Mouse (Mus musculus) thymus, adult 2 months (tissue): ENCODE data around the gene Ccdc33. TPM values are rescaled to one million over a fixed set of nuclear protein-coding genes. Genes with fewer than 3 reads are reported as not detected.

Source experiments
- DNase-seq: peaks from one replicate; pipeline ENCODE4 v3.0.0; 2021
- H3K27ac ChIP-seq: fragments of 200-500 bp; 2 replicates; pipeline ENCODE4 v1.5.1; 2012; ENCODE audit warnings: low read length, control low read depth; ENCODE audit not compliant: control insufficient read depth, insufficient read depth
- H3K27me3 ChIP-seq: fragments of 200-500 bp; 2 replicates; pipeline ENCODE4 v1.6.1; 2012; ENCODE audit warnings: mild to moderate bottlenecking, low read length, moderate library complexity, mixed read lengths; ENCODE audit not compliant: control insufficient read depth, insufficient read depth
- H3K36me3 ChIP-seq: fragments of 200-500 bp; 2 replicates; pipeline ENCODE4 v1.6.1; 2012; ENCODE audit warnings: mild to moderate bottlenecking, low read length, moderate library complexity; ENCODE audit not compliant: control insufficient read depth, insufficient read depth
- H3K4me1 ChIP-seq: fragments of 200-500 bp; replicated peaks from 2 replicates; pipeline ENCODE4 v1.6.1; 2012; ENCODE audit warnings: low read length; ENCODE audit not compliant: control insufficient read depth, insufficient read depth
- H3K4me3 ChIP-seq: fragments of 200-500 bp; 2 replicates; pipeline ENCODE4 v1.5.1; 2012; ENCODE audit warnings: mild to moderate bottlenecking, low read length, control low read depth, moderate library complexity; ENCODE audit not compliant: control insufficient read depth, insufficient read depth
- CTCF ChIP-seq: fragments of 200-500 bp; IDR thresholded peaks from 2 replicates; pipeline ENCODE4 v1.5.1; 2012; ENCODE audit warnings: mild to moderate bottlenecking, control low read depth, low read length, moderate library complexity, borderline replicate concordance; ENCODE audit not compliant: control insufficient read depth, poor library complexity, insufficient read depth; ENCODE audit errors: extremely low read depth
- POLR2A ChIP-seq: fragments of 200-500 bp; IDR thresholded peaks from 2 replicates; pipeline ENCODE4 v1.6.1; 2012; ENCODE audit warnings: mild to moderate bottlenecking, low read length, control low read depth, moderate library complexity; ENCODE audit not compliant: control insufficient read depth, poor library complexity, insufficient read depth; ENCODE audit errors: extremely low read depth
- WGBS: fragments of 180-500 bp; shearing (Covaris S2); methylation state at CpG from one replicate; pipeline ENCODE4 v1.1.7; 2018; 5-methylcytosine and 5-hydroxymethylcytosine counted together
- polyA plus RNA-seq: library from polyadenylated mRNA; depleted of rRNA; stranded (reverse); fragments of >200 nt; gene quantifications from 2 replicates; pipeline ENCODE4 v1.2.3, GENCODE M21; 2012

Gene Ccdc33
- polyA plus RNA-seq, 1 experiment: 1.2 TPM

DNA sequence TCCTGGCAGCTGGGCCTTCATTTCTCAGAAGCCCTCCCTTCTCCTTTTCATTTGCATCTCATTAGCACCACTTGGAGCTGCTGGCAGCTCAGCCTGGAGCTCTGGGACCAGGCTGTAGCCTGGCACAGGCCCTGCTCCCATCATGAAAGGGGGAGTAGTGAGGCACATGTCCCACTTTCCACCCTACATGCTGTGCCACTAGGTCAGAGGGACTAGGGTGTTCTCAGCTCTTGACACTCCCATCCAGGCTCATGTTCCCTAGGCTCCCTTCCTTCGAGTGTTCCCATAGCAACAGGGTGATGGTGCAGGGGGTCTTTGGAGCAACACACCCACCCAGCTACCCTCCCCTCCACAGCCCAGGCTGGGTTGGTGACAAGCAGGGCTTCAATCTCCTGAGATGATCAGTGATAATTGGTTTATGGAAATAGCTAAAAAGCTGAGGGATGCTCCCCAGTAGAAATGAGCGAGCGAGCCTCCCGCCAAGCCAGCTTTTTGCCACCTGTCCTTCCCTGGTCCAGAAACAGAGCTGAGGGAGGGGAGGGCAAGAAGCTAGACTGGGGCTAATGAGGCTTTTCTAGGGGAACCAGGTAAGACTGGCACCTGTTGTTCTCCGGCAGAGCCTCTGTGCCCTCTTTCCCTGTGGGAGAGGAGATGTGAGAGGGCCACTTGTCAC, 21.9 kb downstream of the Ccdc33 start:
- no peaks in the 10 kb centered on the region for H3K27me3 ChIP-seq
- H3K4me3 ChIP-seq: no peak overlapping the region
- peaks cover 4% of the 10 kb centered on the region; the same call in 1 of the 2 replicates for H3K4me1 ChIP-seq
- TF ChIP-seq POLR2A (no peak), CTCF (no peak)
- H3K36me3 ChIP-seq: no peaks in the 10 kb centered on the region
- DNase-seq: no peak
- H3K27ac ChIP-seq: no peak overlapping the region
- 87% methylated on average over 5 of the region's 5 CpGs for WGBS

DNA sequence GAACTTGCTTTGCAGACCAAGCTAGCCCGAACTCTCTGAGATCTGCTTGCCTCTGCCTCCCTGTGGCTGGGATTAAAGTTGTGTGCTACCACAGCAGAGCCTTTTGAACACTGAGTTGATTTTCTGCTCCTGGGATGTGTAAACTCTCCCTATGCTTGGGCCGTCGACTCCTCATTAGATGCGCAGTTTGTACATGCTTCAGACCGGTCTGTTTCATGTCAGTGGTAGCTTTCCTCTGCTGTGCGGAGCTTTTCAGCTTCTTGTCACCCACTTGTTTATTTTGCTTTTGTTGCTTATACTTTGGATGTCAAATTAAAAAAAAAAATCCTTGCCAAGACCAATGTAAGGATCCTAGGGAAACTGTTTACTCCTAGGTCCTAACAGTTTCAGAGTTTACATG, 22.6 kb downstream of the Ccdc33 start:
- H3K27me3 ChIP-seq: no peaks in the 10 kb centered on the region
- peaks cover 4% of the 10 kb centered on the region; the same call in 1 of the 2 replicates for H3K4me1 ChIP-seq
- 93% methylated on average over 6 of the region's 6 CpGs for WGBS
- no peak overlapping the region for H3K4me3 ChIP-seq
- DNase-seq: no peak
- H3K36me3 ChIP-seq: no peaks in the 10 kb centered on the region
- no peak for TF ChIP-seq POLR2A
- no peak for TF ChIP-seq CTCF
- no peak overlapping the region for H3K27ac ChIP-seq

- no peak overlapping the region for H3K27ac ChIP-seq
- 85% methylated on average over 3 of the region's 3 CpGs for WGBS
- no peaks in the 10 kb centered on the region for H3K27me3 ChIP-seq
- no peaks in the 10 kb centered on the region for H3K4me1 ChIP-seq
- no peak overlapping the region for H3K4me3 ChIP-seq
- TF ChIP-seq POLR2A: no peak
- no peak for TF ChIP-seq CTCF
- H3K36me3 ChIP-seq: no peaks in the 10 kb centered on the region
- DNase-seq: no peak
Measured at GRCm38 (mm10) chr9:58093776-58094175, 24.8 kb downstream of the Ccdc33 start.

DNA sequence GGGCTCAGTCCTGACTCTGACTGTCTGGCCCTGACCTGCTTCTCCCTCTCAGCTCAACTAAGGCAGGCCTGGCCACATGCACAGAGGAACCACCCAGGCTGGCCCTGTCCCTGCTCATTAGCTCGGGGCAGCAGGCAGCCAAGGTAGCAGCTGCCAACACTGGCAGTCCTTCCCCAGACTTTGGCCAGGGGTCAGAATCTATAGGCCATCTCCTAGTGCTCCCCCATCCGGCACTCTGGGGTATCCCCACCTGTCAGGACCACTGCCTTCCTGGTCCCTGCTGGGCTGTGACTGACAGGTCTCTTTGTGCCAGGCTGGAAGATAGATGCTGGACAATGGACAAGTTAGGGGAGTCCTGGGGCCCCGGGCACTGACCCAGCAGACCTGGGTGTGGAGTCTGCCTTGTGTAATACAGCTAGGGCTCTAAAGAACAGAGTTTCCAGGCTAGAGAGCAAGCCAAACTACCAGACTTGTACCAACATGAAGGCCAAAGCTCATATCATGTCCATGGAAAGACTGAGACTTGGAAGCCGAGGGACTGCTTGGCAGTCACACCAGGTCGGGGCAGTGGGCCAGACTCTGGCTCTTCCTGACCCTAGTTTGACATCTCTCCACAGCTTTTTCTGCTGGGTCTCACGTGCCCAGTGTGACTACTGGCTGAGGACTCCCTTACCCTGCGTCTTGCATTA, 25.9 kb downstream of the Ccdc33 start:
- Histone ChIP-seq H3K27ac (no peak overlapping the region), H3K4me3 (no peak overlapping the region), H3K36me3 (no peaks in the 10 kb centered on the region), H3K27me3 (no peaks in the 10 kb centered on the region), H3K4me1 (no peaks in the 10 kb centered on the region)
- WGBS: 84% methylated on average over 7 of the region's 7 CpGs
- TF ChIP-seq CTCF (no peak), POLR2A (no peak)
- no peak for DNase-seq

DNA sequence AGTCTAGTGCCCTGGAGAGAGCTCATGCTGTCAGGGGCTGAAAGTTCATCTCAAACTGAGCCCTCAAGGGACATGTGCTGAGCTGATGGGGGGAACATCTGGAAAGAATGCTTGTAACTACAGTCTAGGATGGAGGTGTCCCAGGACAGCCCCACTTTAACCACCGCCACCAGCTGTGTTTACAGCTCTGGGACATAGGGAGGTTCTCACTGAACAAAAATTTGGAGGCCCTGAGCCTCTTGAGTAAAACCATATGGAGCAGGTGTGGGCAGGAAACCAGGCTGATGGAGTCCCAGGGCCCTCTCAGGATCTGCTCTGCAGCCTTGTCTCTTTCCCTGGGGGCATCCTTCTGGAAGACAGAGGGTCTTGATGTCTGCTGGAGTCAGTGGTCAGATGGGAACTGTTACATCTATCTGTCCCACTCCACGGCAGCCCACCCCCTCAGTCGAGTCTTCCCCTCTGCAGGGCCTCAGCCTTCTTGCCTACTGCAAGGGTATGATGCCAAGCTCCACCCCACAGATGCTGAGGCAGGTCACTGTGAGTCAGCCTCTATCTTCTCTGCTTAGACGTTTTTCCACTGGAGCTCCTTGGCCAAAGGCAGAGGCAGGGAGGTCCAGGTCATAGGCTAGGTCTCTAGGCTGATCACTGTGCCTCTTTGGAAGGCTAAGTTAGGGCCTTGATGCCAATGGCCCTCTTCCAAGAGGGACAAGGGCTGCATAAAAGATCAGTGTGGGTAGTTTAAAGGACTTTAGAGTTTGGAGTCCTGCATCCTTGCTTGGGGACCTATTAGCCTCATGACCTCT, 26.8 kb downstream of the Ccdc33 start:
- no peaks in the 10 kb centered on the region for H3K27me3 ChIP-seq
- H3K4me3 ChIP-seq: no peak overlapping the region
- no peak for DNase-seq
- WGBS: 60% methylated on average over 4 of the region's 4 CpGs
- H3K27ac ChIP-seq: no peak overlapping the region
- TF ChIP-seq CTCF (no peak), POLR2A (no peak)
- H3K4me1 ChIP-seq: no peaks in the 10 kb centered on the region
- no peaks in the 10 kb centered on the region for H3K36me3 ChIP-seq

DNA sequence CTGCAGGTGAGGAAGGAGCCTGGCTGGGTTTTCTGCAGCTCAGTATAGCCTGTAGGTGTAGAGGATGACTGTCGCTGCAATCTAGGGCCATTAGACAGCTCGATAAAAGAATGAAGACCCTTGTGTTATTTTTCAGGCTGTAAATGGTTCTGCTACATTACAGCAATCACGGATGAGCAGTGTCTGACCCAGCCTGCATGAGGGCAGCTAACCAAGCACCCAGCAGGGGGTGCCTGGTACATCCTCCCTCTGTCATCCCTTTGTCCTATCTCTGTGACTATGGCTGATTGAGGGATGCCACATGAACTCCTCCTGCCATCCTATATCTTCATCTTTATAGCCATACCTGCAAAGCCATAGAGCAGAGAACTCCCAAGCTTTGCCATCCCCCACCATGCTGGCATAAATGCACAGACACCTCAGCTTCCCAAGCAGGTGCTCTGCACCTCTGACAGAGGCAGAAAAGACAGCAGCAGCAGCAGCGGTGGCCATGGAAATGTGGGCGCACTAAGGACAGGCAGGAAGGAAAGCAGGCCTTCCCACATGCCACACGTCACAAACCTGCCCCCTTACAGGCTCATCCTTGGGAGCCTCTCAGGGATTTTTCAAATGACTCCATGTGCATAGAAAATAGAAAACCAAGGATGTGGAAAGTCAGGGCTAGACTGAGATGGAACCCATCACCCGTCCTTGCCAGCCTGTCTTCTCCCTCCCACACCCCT, 31.2 kb downstream of the Ccdc33 start:
- WGBS: 89% methylated on average over 7 of the region's 7 CpGs
- TF ChIP-seq CTCF: no peak
- no peaks in the 10 kb centered on the region for H3K4me1 ChIP-seq
- H3K27ac ChIP-seq: no peak overlapping the region
- no peaks in the 10 kb centered on the region for H3K36me3 ChIP-seq
- no peak for DNase-seq
- H3K27me3 ChIP-seq: no peaks in the 10 kb centered on the region; the same call in 1 of the 2 replicates
- no peak overlapping the region for H3K4me3 ChIP-seq
